Mouse (Mus musculus): ENCODE results near the gene Depdc7.

DNA sequence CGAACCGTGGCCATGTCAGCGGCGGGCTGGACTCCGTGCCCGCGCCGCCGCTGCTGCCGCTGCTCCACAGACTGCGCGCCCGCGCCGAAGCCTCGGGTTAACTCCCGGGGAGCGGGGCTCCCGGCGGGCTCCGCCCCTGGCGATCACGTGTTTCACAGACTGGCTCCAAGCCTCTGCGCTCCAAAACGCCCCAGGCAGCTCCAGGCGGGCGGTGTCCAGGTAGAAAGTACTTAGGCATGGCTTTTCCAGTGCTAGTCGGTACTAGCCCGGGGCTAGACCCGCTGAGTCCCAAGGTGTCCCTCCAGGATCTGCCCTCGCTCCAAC lies at the start of gene Depdc7:
- TF ChIP-seq CTCF (IDR thresholded peaks at IDR 0.05; ENCODE audit: extremely low read depth, insufficient read depth, low read length), result no peak
- no peak for TF ChIP-seq POLR2A (IDR thresholded peaks at IDR 0.05; ENCODE audit: extremely low read depth, insufficient read depth, low read length)

Data from cortical plate, adult 2 months (tissue).